Mouse (Mus musculus): ENCODE measurements around the gene 1700016C15Rik. TPM values are rescaled to one million over a fixed set of nuclear protein-coding genes. Genes with fewer than 3 reads are reported as not detected.
A peak's percentile ranks its signal among the peaks of the same experiment; 100 is the strongest.

Gene 1700016C15Rik
- under 1 TPM; 0.31 to 0.47 TPM for total RNA-seq (2021)
- long read RNA-seq, experiment 1, result 0 reads
- long read RNA-seq, experiment 2, result 0 reads

GRCm38 (mm10) chr1:177729043-177730024 lies at the start of gene 1700016C15Rik:
TSS of gene 1700016C15Rik (plus strand) at chr1:177729814.
- intact Hi-C loops (cut with DNase I; ENCODE audit: low total_unique reads), result no loop called here
- DNase-seq, result no peak

- no peak for DNase-seq
- intact Hi-C loops (cut with DNase I; ENCODE audit: low total_unique reads), result loop anchor here (5.0 to 10.0 kb wide), 4 partner anchors 34 to 496 kb away; partner anchors contain the start of gene Zbtb18
Measured at GRCm38 (mm10) chr1:177681239-177681638, 48.4 kb upstream of the 1700016C15Rik start.

- intact Hi-C loops (cut with DNase I; ENCODE audit: low total_unique reads), result loop anchor here (5.0 to 10.0 kb wide), 4 partner anchors 37 to 499 kb away; partner anchors contain the start of gene Zbtb18
- peak; percentile 36 for DNase-seq
Measured at GRCm38 (mm10) chr1:177683931-177684836, 45.4 kb upstream of the 1700016C15Rik start.

GRCm38 (mm10) chr1:177684901-177685300 lies 44.7 kb upstream of the 1700016C15Rik start:
- DNase-seq, result no peak
- intact Hi-C loops (cut with DNase I; ENCODE audit: low total_unique reads), result loop anchor here (5.0 to 10.0 kb wide), 4 partner anchors 38 to 500 kb away; partner anchors contain the start of gene Zbtb18

GRCm38 (mm10) chr1:177686137-177686536 lies 43.5 kb upstream of the 1700016C15Rik start:
- DNase-seq, result no peak
- intact Hi-C loops (cut with DNase I; ENCODE audit: low total_unique reads), result loop anchor here (10.0 kb wide), 3 partner anchors 241 to 501 kb away; partner anchors contain the start of gene Zbtb18

- DNase-seq, result no peak
Measured at GRCm38 (mm10) chr1:177686982-177687381, 42.6 kb upstream of the 1700016C15Rik start.

GRCm38 (mm10) chr1:177692491-177692890 lies 37.1 kb upstream of the 1700016C15Rik start:
- intact Hi-C loops (cut with DNase I; ENCODE audit: low total_unique reads), result no loop called here
- DNase-seq, result no peak

More at GRCm38 (mm10) chr1:177686982-177687381, 42.6 kb upstream of the 1700016C15Rik start:
- intact Hi-C loops (cut with DNase I; ENCODE audit: low total_unique reads), result loop anchor here (10.0 kb wide), 3 partner anchors 242 to 502 kb away; partner anchors contain the start of gene Zbtb18

- no peak for DNase-seq
- intact Hi-C loops (cut with DNase I; ENCODE audit: low total_unique reads), result no loop called here
Measured at GRCm38 (mm10) chr1:177693486-177694252, 35.9 kb upstream of the 1700016C15Rik start.

- DNase-seq, result no peak
- intact Hi-C loops (cut with DNase I; ENCODE audit: low total_unique reads), result no loop called here
Measured at GRCm38 (mm10) chr1:177700560-177700959, 29.1 kb upstream of the 1700016C15Rik start.

- DNase-seq, result peak; percentile 73
- intact Hi-C loops (cut with DNase I; ENCODE audit: low total_unique reads), result no loop called here
Measured at GRCm38 (mm10) chr1:177702481-177703146, 27.0 kb upstream of the 1700016C15Rik start.

- intact Hi-C loops (cut with DNase I; ENCODE audit: low total_unique reads), result no loop called here
- DNase-seq, result no peak
Measured at GRCm38 (mm10) chr1:177703147-177703807, 26.3 kb upstream of the 1700016C15Rik start.

- intact Hi-C loops (cut with DNase I; ENCODE audit: low total_unique reads), result no loop called here
- no peak for DNase-seq
Measured at GRCm38 (mm10) chr1:177705204-177705603, 24.4 kb upstream of the 1700016C15Rik start.

- intact Hi-C loops (cut with DNase I; ENCODE audit: low total_unique reads), result no loop called here
Measured at GRCm38 (mm10) chr1:177707571-177707970, 22.0 kb upstream of the 1700016C15Rik start.

GRCm38 (mm10) chr1:177708583-177709055 lies 21.0 kb upstream of the 1700016C15Rik start:
- intact Hi-C loops (cut with DNase I; ENCODE audit: low total_unique reads), result no loop called here
- no peak for DNase-seq

More at GRCm38 (mm10) chr1:177707571-177707970, 22.0 kb upstream of the 1700016C15Rik start:
- DNase-seq, result no peak

- intact Hi-C loops (cut with DNase I; ENCODE audit: low total_unique reads), result no loop called here
- DNase-seq, result no peak
Measured at GRCm38 (mm10) chr1:177711000-177711399, 18.6 kb upstream of the 1700016C15Rik start.

GRCm38 (mm10) chr1:177711418-177711817 lies 18.2 kb upstream of the 1700016C15Rik start:
- DNase-seq, result no peak
- intact Hi-C loops (cut with DNase I; ENCODE audit: low total_unique reads), result no loop called here

- intact Hi-C loops (cut with DNase I; ENCODE audit: low total_unique reads), result no loop called here
- no peak for DNase-seq
Measured at GRCm38 (mm10) chr1:177713635-177714396, 15.8 kb upstream of the 1700016C15Rik start.
